Mouse (Mus musculus): ENCODE data around the gene Tgfbr3.

DNA sequence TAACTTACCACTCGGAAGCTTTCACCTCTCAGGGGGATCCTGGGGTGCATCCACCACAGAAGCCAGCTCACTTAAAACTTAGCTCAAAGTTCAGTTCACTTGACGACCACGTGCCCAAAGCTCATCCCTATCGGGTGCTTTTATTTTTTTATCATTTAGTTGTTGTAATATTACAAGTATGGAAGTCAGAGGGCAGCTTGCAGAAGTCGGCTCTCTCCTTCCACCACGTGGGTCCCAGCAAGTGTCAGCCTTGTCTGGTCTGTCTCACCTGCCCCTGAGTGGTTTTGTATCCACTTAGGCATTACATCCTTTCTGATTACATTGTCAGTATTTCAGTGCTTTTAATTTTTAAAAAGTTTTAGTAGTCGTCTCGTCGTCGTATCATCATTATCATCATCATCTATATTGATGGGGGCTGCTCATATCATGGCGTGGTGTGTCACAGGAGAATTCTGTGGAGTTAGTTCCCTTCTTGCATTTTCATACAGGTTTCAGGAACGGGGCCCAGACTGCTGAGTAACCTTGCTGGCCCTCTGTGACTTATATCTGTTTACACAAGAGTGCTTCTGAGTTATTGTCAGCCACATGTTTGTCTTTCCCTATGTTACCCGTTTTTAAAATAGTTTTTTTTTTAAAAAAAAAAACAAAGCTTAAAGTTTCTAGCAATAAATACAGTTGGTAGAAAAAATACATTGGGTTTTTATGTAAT lies 14.8 kb upstream of the Tgfbr3 start:
- no peak for TF ChIP-seq POLR2A (IDR thresholded peaks at IDR 0.05; ENCODE audit: insufficient read length, low read depth)
- TF ChIP-seq TCF12 (IDR thresholded peaks at IDR 0.05; ENCODE audit: insufficient read depth, poor library complexity, severe bottlenecking), result no peak
- no peak for TF ChIP-seq E2F4 (IDR thresholded peaks at IDR 0.05; ENCODE audit: insufficient read depth)
- no peak for TF ChIP-seq MYOG (IDR thresholded peaks at IDR 0.05; ENCODE audit: control insufficient read depth in 1 of 3, insufficient read depth in 1 of 3, insufficient read length in 2 of 3, low read depth in 2 of 3)
- no peak for TF ChIP-seq USF1 (IDR thresholded peaks at IDR 0.05; ENCODE audit: low read depth)
- TF ChIP-seq CEBPB (IDR thresholded peaks at IDR 0.05; ENCODE audit: insufficient read depth, poor library complexity, severe bottlenecking), result no peak
- TF ChIP-seq POLR2AphosphoS2 (IDR thresholded peaks at IDR 0.05; ENCODE audit: insufficient read length, low read depth), result no peak
- TF ChIP-seq MAX (IDR thresholded peaks at IDR 0.05; ENCODE audit: low read depth), result no peak
- no peak for TF ChIP-seq TCF3 (IDR thresholded peaks at IDR 0.05; ENCODE audit: insufficient read length, low read depth)
- no peak for TF ChIP-seq MYOD1 (IDR thresholded peaks at IDR 0.05; ENCODE audit: control insufficient read depth in 1 of 3, insufficient read length in 2 of 3, low read depth in 2 of 3)

Data from myocyte (in vitro differentiated cells).